Mouse (Mus musculus) ovary, adult 2 months (tissue): Measurements from ENCODE around the gene Aff2. TPM values are rescaled to one million over a fixed set of nuclear protein-coding genes. Genes with fewer than 3 reads are reported as not detected.

Experiments used
- polyA plus RNA-seq: library from polyadenylated mRNA; depleted of rRNA; stranded (reverse); fragments of >200 nt; gene quantifications from 2 replicates; pipeline ENCODE4 v1.2.3, GENCODE M21; 2012; rRNA removed

The Aff2 gene
- 15.3 and 20.6 TPM in 2 replicates for polyA plus RNA-seq

GRCm38 (mm10) chrX:69360238-69361054 is at the start of gene Aff2:
Aff2 (plus strand) TSS chrX:69360294.

